Mouse (Mus musculus) lung, adult 2 months (tissue): Measurements from ENCODE around the gene Cap1.

ENCODE experiments used
- CTCF ChIP-seq: fragments of 200-500 bp; IDR thresholded peaks from 2 replicates; pipeline ENCODE4 v1.5.1; 2011; ENCODE audit warnings: mild to moderate bottlenecking, low read length, control low read depth; ENCODE audit not compliant: insufficient read depth
- POLR2A ChIP-seq: fragments of 200-500 bp; IDR thresholded peaks from 2 replicates; pipeline ENCODE4 v1.6.1; 2011; ENCODE audit warnings: low read depth, mild to moderate bottlenecking, control low read depth, low read length, borderline replicate concordance; ENCODE audit errors: extremely low read depth

- TF ChIP-seq CTCF = peak; percentile 45
- no peak for TF ChIP-seq POLR2A
Observed at GRCm38 (mm10) chr4:122912613-122913012, 26.8 kb upstream of the Cap1 start.
